Comparison of ENCODE assay signal across 13 mouse cellular contexts in genomic region chr9:110881953-110882352, GRCm38 (mm10). TPM values are rescaled to one million over a fixed set of nuclear protein-coding genes. Genes with fewer than 3 reads are reported as not detected.
A peak's percentile ranks its signal among the peaks of the same experiment; 100 is the strongest.
DNase-seq lines count a peak whose midpoint lies in the region; ATAC-seq lines count a peak whose summit lies in the region.
"Had no signal": no experiment of that assay in that cellular context is flagged by ENCODE, and none has a peak within 500 bp of the region (broad histone marks: within the 10 kb centered on the region; RNA-seq: fewer than 3 reads in every experiment).

No protein-coding gene starts in this region.

- no peak overlapping the region for H3K9ac ChIP-seq in kidney, embryonic 16.5 days (replicated peaks; ENCODE audit: low read length)
- H3K9ac ChIP-seq: intestine, embryonic 15.5 days; liver, embryonic 14.5 days; midbrain, embryonic 13.5 days had no signal

- H3K27ac ChIP-seq in kidney, embryonic 16.5 days (ENCODE audit: low read length) = no peak overlapping the region
- H3K27ac ChIP-seq in forebrain, embryonic 10.5 days = no peak overlapping the region
- H3K27ac ChIP-seq: liver, embryonic 14.5 days; midbrain, embryonic 13.5 days had no signal

- peaks cover 3% of the 10 kb centered on the region; the same call in 1 of the 2 replicates for H3K27me3 ChIP-seq in kidney, embryonic 16.5 days (ENCODE audit: insufficient read depth, low read length)
- H3K27me3 ChIP-seq in forebrain, embryonic 10.5 days (ENCODE audit: poor library complexity, severe bottlenecking) = peaks cover 63% of the 10 kb centered on the region

- H3K4me3 ChIP-seq in kidney, embryonic 16.5 days (ENCODE audit: low read length) = no peak overlapping the region
- no peak overlapping the region for H3K4me3 ChIP-seq in forebrain, embryonic 10.5 days
- H3K4me3 ChIP-seq: midbrain, embryonic 13.5 days had no signal

- peak; percentile 63 for DNase-seq in kidney, adult 11 months
- peak; percentile 66 to 81 for DNase-seq in heart, adult 9 months (ENCODE audit: low spot score in 2 of 2)
- DNase-seq in kidney, adult 8-10 months = peak; percentile 43 to 59
- DNase-seq in lung, postnatal 14 days = peak; percentile 64
- no peak for DNase-seq in frontal cortex, postnatal 25 days (ENCODE audit: low spot score in 2 of 2)
- no peak for DNase-seq in forebrain, embryonic 10.5 days (ENCODE audit: extremely low spot score, low spot score)
- DNase-seq: right cerebral cortex, postnatal 4 days had no signal

- ATAC-seq in kidney, embryonic 16.5 days (ENCODE audit: low FRiP score, low TSS enrichment) = no peak
- ATAC-seq: intestine, embryonic 15.5 days; midbrain, embryonic 13.5 days had no signal

- WGBS in kidney, embryonic 16.5 days = 78% methylated on average over 7 of the region's 7 CpGs
- 81% methylated on average over 7 of the region's 7 CpGs for WGBS in forebrain, embryonic 10.5 days

- no peaks in the 10 kb centered on the region for H3K36me3 ChIP-seq in kidney, embryonic 16.5 days (ENCODE audit: insufficient read depth, low read length)
- H3K36me3 ChIP-seq in forebrain, embryonic 10.5 days (replicated peaks) = no peaks in the 10 kb centered on the region
- H3K36me3 ChIP-seq: G1E; intestine, embryonic 15.5 days; midbrain, embryonic 13.5 days had no signal

- no peaks in the 10 kb centered on the region for H3K9me3 ChIP-seq in kidney, embryonic 16.5 days (ENCODE audit: low read length)
- no peaks in the 10 kb centered on the region for H3K9me3 ChIP-seq in forebrain, embryonic 10.5 days
- H3K9me3 ChIP-seq: G1E; intestine, embryonic 15.5 days; midbrain, embryonic 13.5 days had no signal

- H3K4me1 ChIP-seq in kidney, embryonic 16.5 days (ENCODE audit: insufficient read depth, low read length) = peaks cover 7% of the 10 kb centered on the region; the same call in 1 of the 2 replicates
- H3K4me1 ChIP-seq in forebrain, embryonic 10.5 days = peaks cover 18% of the 10 kb centered on the region

- no peak overlapping the region for H3K4me2 ChIP-seq in kidney, embryonic 16.5 days (replicated peaks; ENCODE audit: low read depth, low read length)
- H3K4me2 ChIP-seq: midbrain, embryonic 13.5 days had no signal

RNA-seq across cellular contexts. Expression of gene Tmie, which starts 2.0 kb away (rescaled TPM):
- 1.9 and 2.1 TPM in 2 replicates for polyA plus RNA-seq in kidney, embryonic 16.5 days (2015; fragmentation: Nextera tagmentation; extraction: Ambion mirVana)
- 0.14 and 0.26 TPM in 2 replicates for polyA plus RNA-seq in forebrain, embryonic 10.5 days (2016; fragmentation: Nextera tagmentation; extraction: Ambion mirVana)
- polyA plus RNA-seq: G1E had no signal

RNA-seq across cellular contexts. Expression of gene Als2cl, which starts 2.3 kb away (rescaled TPM):
- 5.8 and 6.1 TPM in 2 replicates for polyA plus RNA-seq in kidney, embryonic 16.5 days (2015; fragmentation: Nextera tagmentation; extraction: Ambion mirVana)
- 0.90 and 0.97 TPM in 2 replicates for polyA plus RNA-seq in forebrain, embryonic 10.5 days (2016; fragmentation: Nextera tagmentation; extraction: Ambion mirVana)
- polyA plus RNA-seq: G1E had no signal

RNA-seq across cellular contexts. Expression of gene Prss50, which starts 24.2 kb away (rescaled TPM):
- polyA plus RNA-seq in kidney, embryonic 16.5 days (2015; fragmentation: Nextera tagmentation; extraction: Ambion mirVana) = 0.48 and 0.94 TPM in 2 replicates
- 0.76 and 1.1 TPM in 2 replicates for polyA plus RNA-seq in forebrain, embryonic 10.5 days (2016; fragmentation: Nextera tagmentation; extraction: Ambion mirVana)
- polyA plus RNA-seq: G1E had no signal

RNA-seq across cellular contexts. Expression of gene Fam240a, which starts 34.7 kb away (rescaled TPM):
- polyA plus RNA-seq in kidney, embryonic 16.5 days (2015; fragmentation: Nextera tagmentation; extraction: Ambion mirVana) = not detected in 2 replicates
- not detected in 2 replicates for polyA plus RNA-seq in forebrain, embryonic 10.5 days (2016; fragmentation: Nextera tagmentation; extraction: Ambion mirVana)
- polyA plus RNA-seq: brain, embryonic 14.5 days; G1E; intestine, embryonic 15.5 days; liver, embryonic 14.5 days; midbrain, embryonic 13.5 days had no signal

RNA-seq across cellular contexts. Expression of gene Prss46, which starts 37.6 kb away (rescaled TPM):
- polyA plus RNA-seq in kidney, embryonic 16.5 days (2015; fragmentation: Nextera tagmentation; extraction: Ambion mirVana) = not detected in 2 replicates
- not detected in 2 replicates for polyA plus RNA-seq in forebrain, embryonic 10.5 days (2016; fragmentation: Nextera tagmentation; extraction: Ambion mirVana)
- polyA plus RNA-seq: brain, embryonic 14.5 days; G1E; intestine, embryonic 15.5 days; liver, embryonic 14.5 days; midbrain, embryonic 13.5 days had no signal

Comparison
In these comparisons a context has a peak if more than half of its experiments do, and no peak if none do; other contexts are left out.
1. DNase-seq: peak in kidney, adult 11 months (single experiment), heart, adult 9 months (2 of 2), kidney, adult 8-10 months (2 of 2) and lung, postnatal 14 days (single experiment); none in frontal cortex, postnatal 25 days (0 of 2) and forebrain, embryonic 10.5 days (single experiment).